Mouse (Mus musculus): ENCODE data around the gene Itk.

GRCm38 (mm10) chr11:46332217-46332616 lies 57.1 kb downstream of the Itk start:
- TF ChIP-seq CTCF (IDR thresholded peaks at IDR 0.05; ENCODE audit: insufficient read depth, low read depth, low read length) (no peak), POLR2A (IDR thresholded peaks at IDR 0.05; ENCODE audit: insufficient read depth, low read depth, low read length) (no peak)

Data from olfactory bulb, adult 2 months (tissue).